Mouse (Mus musculus) gastrocnemius, postnatal 14 days (tissue): ENCODE results near the gene Atp1b2. TPM values are rescaled to one million over a fixed set of nuclear protein-coding genes. Genes with fewer than 3 reads are reported as not detected.

Source experiments
- DNase-seq: peaks from one replicate; pipeline ENCODE4 v3.0.0; 2021; ENCODE audit warnings: mixed read lengths
- intact Hi-C: fragments of 180-260 bp; cut with DNase I; formaldehyde crosslinking; loops from one replicate; pipeline ENCODE4 v1.15.1; 2025; ENCODE audit warnings: low total_unique reads
- total RNA-seq, 2 experiments: library from RNA; stranded (reverse); gene quantifications; 2 replicates each; pipeline ENCODE4 v1.2.3; 2021

The Atp1b2 gene
- total RNA-seq, 2 experiments from 2014 or later: 384 to 403 TPM

- no peak for DNase-seq
- intact Hi-C loops: no loop called here
Observed at GRCm38 (mm10) chr11:69584937-69585336, 20.8 kb downstream of the Atp1b2 start.

GRCm38 (mm10) chr11:69584008-69584407, 21.7 kb downstream of the Atp1b2 start:
- no peak for DNase-seq
- intact Hi-C loops: no loop called here

GRCm38 (mm10) chr11:69582230-69582805, 23.4 kb downstream of the Atp1b2 start:
- no peak for DNase-seq
- intact Hi-C loops: no loop called here

DNA sequence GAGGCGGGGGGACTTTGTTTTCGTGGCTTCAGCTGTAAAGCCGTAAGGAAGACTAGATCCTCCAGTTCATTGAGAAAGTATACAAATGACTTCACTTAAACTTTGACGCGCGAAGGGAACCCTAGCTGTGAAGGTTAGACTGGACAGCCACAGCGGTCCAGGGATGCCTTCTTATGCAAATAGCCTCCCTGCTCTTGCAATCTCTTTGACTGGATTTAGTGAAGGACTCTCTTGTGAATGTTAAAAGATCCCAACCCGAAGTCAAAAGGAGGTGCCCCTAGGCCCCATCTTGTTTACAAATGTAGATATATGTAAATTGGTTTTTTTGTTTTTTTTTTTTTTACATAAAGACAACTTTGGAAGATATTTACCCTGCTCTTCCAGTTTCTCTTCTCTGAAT, 23.9 kb downstream of the Atp1b2 start:
- intact Hi-C loops: no loop called here

GRCm38 (mm10) chr11:69581147-69581688, 24.5 kb downstream of the Atp1b2 start:
- DNase-seq: peak; percentile 91
- intact Hi-C loops: no loop called here

More for the DNA sequence above, 23.9 kb downstream of the Atp1b2 start:
- DNase-seq: no peak

DNA sequence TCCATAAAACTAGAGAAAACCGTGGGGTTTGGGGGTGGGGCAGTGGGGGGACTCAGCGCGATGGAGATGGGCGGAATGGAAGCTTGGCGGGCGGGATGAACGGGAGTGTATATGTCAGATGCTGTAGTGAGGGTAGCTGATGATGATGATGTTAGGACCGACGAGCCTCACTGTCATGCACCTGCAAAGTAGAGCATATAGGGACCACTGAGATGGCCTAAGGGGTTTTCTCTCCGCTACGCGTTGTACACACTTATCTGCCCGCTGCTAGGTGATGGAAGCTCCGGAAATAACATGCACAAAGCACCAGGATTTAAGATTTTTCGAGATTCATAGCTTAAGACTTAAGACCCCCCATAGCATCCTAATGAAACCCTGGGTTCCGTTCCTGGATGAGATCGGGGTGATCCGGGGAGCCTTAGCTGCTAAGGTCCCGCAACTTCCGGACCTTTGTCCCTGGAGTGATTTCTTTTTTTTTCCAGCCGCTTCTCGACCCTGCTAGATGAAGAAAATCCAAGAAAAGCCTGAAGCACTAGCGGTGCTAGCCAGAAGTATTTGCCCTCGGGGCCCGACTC, 25.1 kb downstream of the Atp1b2 start:
- DNase-seq: no peak
- intact Hi-C loops: no loop called here

GRCm38 (mm10) chr11:69580091-69580514, 25.6 kb downstream of the Atp1b2 start, which contains the start of the genes Wrap53 and Trp53:
Wrap53 (minus strand) TSS chr11:69580255.
Trp53 (plus strand) TSS chr11:69580359.
- DNase-seq: peak; percentile 90
- intact Hi-C loops: no loop called here

GRCm38 (mm10) chr11:69579128-69580017, 26.4 kb downstream of the Atp1b2 start:
- intact Hi-C loops: loop anchor here (5.0 kb wide), 1 partner anchor 33 kb away; no protein-coding TSS in a partner anchor

GRCm38 (mm10) chr11:69578301-69578700, 27.4 kb downstream of the Atp1b2 start:
- intact Hi-C loops: loop anchor here (5.0 kb wide), 1 partner anchor 34 kb away; no protein-coding TSS in a partner anchor
- DNase-seq: no peak

More at GRCm38 (mm10) chr11:69579128-69580017, 26.4 kb downstream of the Atp1b2 start:
- DNase-seq: peak; percentile 92

DNA sequence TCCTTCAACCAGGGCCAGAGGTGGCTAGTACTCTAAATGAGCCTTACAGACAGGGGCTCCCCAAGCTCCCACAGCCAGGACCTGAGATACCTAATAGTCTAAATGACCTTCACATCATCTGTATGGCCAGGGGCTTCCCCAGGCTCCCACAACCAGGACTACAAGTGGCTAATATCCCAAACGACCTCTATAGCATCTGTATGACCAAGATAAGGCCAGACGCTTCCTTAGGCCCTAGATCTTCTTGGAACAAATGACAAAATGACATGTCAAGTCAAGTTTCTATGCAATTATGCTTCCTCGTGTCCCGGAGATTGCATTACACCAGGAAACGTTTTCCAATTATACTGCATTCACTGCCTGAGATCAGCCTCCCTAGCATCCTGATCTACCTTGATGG, 29.4 kb downstream of the Atp1b2 start:
- no peak for DNase-seq
- intact Hi-C loops: loop anchor here (5.0 kb wide), 1 partner anchor 36 kb away; no protein-coding TSS in a partner anchor

- DNase-seq: no peak
- intact Hi-C loops: loop anchor here (5.0 kb wide), 1 partner anchor 37 kb away; no protein-coding TSS in a partner anchor
Observed at GRCm38 (mm10) chr11:69575220-69575619, 30.5 kb downstream of the Atp1b2 start.

DNA sequence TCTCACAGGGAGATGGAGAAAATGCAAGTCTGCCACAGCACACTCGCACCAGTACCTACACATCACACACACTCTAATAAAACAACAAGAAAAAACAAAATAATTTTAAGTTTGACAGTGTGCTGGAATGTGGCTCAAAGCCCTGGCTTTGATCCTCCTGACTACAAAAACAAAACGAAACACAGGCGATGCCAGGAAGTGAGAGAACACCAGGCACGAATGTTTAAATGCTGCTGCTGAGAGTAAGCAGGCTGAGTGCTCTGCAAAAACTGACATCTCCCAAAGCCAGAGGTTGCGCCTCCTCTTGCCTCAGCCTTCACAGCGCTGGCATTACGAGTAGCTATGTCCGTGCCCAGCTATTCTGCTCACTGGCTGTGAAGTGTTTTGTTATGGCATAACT, 40.6 kb downstream of the Atp1b2 start:
- no peak for DNase-seq
- intact Hi-C loops: no loop called here

- intact Hi-C loops: no loop called here
Observed at GRCm38 (mm10) chr11:69564391-69564790, 41.4 kb downstream of the Atp1b2 start.

GRCm38 (mm10) chr11:69563373-69563772, 42.4 kb downstream of the Atp1b2 start:
- intact Hi-C loops: no loop called here

More at GRCm38 (mm10) chr11:69564391-69564790, 41.4 kb downstream of the Atp1b2 start:
- DNase-seq: no peak

GRCm38 (mm10) chr11:69560896-69561854, 44.6 kb downstream of the Atp1b2 start:
- intact Hi-C loops: no loop called here
- no peak for DNase-seq

More at GRCm38 (mm10) chr11:69563373-69563772, 42.4 kb downstream of the Atp1b2 start:
- DNase-seq: no peak

GRCm38 (mm10) chr11:69559851-69560765, 45.6 kb downstream of the Atp1b2 start, which contains the start of gene Efnb3:
Efnb3 (minus strand) TSS chr11:69560205.
- DNase-seq: peak; percentile 21

DNA sequence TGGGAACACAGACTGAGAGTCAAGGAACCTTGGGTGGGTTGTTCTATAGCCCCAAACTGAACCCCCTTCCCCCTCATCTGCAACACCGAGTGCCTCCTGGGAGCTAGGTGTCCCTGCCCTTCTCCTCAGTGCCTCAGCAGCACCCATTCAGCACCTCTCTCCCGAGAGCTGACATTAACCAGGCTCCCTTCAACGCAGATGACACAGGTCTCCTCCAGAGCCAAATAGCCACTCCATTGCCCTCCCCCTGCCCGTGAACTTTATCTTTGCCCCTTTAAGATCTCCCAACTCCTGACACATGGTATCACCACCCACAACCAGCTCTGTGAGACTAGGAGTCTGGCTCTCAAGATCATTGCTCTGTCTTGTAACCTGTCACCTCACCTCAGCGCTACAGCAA, 46.6 kb downstream of the Atp1b2 start:
- no peak for DNase-seq
- intact Hi-C loops: no loop called here

More at GRCm38 (mm10) chr11:69559851-69560765, 45.6 kb downstream of the Atp1b2 start, which contains the start of gene Efnb3:
- intact Hi-C loops: no loop called here
